Mouse (Mus musculus) cortical plate, adult 2 months (tissue): ENCODE results near the gene Crip1.

ENCODE experiments used
- CTCF ChIP-seq: fragments of 200-500 bp; IDR thresholded peaks from 2 replicates; pipeline ENCODE4 v1.5.1; 2011; ENCODE audit warnings: mild to moderate bottlenecking, control low read depth, low read length; ENCODE audit not compliant: insufficient read depth; ENCODE audit errors: extremely low read depth
- POLR2A ChIP-seq: fragments of 200-500 bp; IDR thresholded peaks from 2 replicates; pipeline ENCODE4 v1.6.1; 2011; ENCODE audit warnings: mild to moderate bottlenecking, low read length, control low read depth; ENCODE audit not compliant: insufficient read depth; ENCODE audit errors: extremely low read depth

- TF ChIP-seq CTCF (no peak), POLR2A (no peak)
These were observed 7.8 kb upstream of the Crip1 start for GRCm38 (mm10) chr12:113138291-113138690.
